Mouse (Mus musculus): Measurements from ENCODE around the gene Sltm.
"Not testable (repeated sequence)": the region's sequence is repeated elsewhere in the genome, so short reads cannot be mapped to it uniquely, and the experiment has no call there.

Sltm gene

DNA sequence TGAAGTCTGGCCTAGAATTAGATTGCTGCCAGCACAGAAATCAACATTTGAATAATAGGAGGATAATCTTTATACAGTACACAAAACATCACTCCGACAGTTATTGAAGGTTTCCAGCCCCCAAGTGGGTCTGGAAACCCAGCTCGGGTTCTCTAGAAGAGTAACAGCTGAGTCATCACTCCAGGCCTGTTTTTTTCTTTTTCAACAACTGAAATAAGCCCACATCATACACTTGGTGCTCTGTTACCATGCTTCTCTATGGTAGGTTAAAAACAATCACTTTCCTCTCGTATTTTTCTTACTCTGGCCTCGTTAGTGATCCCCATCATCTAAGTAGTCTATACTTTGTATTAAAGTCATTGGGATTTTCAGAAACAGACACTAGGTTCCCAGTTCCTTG lies 5.8 kb downstream of the Sltm start:
- intact Hi-C loops (cut with DNase I) = no loop called here

GRCm38 (mm10) chr9:70551524-70551923 lies 9.0 kb downstream of the Sltm start:
- intact Hi-C loops (cut with DNase I) = no loop called here

- intact Hi-C loops (cut with DNase I) = not testable (repeated sequence)
These were observed 9.7 kb downstream of the Sltm start for GRCm38 (mm10) chr9:70552233-70552632.

- intact Hi-C loops (cut with DNase I) = no loop called here
These were observed 12.9 kb downstream of the Sltm start for GRCm38 (mm10) chr9:70555431-70555830.

DNA sequence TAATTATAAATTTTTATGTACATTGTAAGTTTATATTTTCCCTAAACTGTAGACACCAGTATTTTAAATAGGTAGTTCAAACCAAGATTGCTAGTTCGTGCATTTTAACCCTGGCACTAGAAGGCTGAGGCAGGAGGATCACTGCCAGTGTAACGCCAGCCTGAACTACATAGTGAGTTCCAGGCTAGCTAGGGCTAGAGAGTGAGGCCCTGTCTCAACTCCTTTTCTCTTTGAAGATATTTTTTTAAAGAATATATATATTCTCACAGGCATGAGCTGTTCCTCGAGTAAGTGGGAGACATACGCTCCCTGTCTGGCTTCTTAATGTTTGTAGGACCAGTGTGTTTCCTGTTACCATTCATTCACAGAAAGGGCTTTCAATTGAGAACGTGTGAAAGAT lies 14.2 kb downstream of the Sltm start:
- intact Hi-C loops (cut with DNase I) = no loop called here

- intact Hi-C loops (cut with DNase I) = no loop called here
These were observed 20.3 kb downstream of the Sltm start for GRCm38 (mm10) chr9:70562825-70563224.

DNA sequence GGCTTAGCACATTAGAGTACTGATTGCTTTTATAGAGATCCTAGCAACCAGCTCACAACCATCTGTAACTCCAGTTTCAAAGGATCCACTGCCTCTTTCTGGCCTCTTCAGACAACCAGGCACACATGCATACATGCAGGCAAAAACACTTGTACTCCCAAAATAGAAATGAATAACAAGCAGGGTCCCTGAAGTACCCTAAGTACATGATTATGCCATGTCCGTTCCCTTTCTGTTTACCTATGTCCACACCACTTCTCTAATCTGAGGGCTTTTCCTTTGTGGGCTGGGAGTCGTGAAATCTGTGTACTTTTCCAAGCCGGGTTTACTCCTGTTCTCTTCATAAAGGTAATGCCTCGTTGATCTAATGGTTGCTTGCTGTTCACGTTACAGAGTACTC lies 25.1 kb downstream of the Sltm start:
- intact Hi-C loops (cut with DNase I) = no loop called here

DNA sequence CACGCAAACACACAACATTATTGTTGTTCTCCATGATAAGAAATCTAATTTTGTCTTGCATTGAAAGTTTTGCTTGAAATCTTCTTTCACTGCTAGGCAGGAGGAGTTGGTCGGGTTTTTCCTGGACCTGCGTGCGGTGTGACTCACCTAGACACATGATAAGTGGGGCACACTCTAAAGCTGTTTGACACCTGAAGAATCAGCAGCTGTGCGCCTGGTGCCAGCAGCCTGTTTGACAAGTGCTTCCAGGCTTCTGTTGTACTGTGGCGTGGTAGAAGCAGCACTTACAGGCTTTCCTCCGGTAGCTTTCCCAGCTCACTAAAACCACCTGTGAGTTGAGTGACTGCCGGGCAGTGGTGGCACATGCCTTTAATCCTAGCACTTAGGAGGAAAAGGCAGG lies 27.8 kb downstream of the Sltm start:
- intact Hi-C loops (cut with DNase I) = loop anchor here (10.0 kb wide), 1 partner anchor 136 kb away; no protein-coding TSS in a partner anchor

GRCm38 (mm10) chr9:70578123-70578522 lies 35.6 kb downstream of the Sltm start:
- intact Hi-C loops (cut with DNase I) = loop anchor here (10.0 kb wide), 1 partner anchor 143 kb away; no protein-coding TSS in a partner anchor

DNA sequence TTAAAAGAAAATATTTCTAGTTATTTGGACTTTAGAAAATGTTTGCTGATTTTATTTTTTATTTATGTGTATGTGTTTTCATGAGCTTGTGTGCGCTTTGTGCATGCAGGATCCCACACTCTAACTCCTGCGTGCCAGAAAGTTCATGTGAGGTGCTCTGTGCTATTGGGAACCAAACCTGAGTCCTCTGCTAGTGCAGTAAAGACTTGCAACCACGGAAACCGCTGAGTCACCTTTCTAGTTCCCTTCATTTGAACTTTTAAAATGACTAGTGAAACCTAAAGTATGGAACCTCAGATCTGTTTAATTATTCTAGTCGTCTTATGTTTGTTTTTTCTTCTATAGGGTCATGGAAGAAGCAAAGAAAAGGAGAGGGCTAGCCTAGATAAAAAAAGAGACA lies 38.4 kb downstream of the Sltm start:
- intact Hi-C loops (cut with DNase I) = no loop called here

DNA sequence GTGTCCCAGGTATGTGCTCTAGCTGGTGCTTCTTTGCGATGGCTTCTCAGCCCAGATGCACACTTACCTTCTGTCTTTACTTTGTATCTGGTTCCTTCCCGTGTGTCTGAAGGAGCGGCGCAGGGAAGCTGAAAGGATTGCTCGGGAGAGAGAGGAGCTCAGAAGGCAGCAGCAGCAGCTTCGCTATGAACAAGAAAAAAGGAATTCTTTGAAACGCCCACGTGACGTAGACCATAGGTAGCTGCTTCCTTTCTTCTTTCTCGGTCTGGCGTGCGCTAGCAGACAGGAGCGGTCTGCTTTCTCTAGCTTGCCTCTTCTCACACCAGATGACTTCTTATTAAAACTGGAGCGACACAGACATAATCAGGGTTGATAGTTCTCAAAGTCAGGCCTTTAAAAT lies 42.1 kb downstream of the Sltm start:
- intact Hi-C loops (cut with DNase I) = no loop called here

- intact Hi-C loops (cut with DNase I) = no loop called here
These were observed 42.6 kb downstream of the Sltm start for GRCm38 (mm10) chr9:70585172-70585571.

DNA sequence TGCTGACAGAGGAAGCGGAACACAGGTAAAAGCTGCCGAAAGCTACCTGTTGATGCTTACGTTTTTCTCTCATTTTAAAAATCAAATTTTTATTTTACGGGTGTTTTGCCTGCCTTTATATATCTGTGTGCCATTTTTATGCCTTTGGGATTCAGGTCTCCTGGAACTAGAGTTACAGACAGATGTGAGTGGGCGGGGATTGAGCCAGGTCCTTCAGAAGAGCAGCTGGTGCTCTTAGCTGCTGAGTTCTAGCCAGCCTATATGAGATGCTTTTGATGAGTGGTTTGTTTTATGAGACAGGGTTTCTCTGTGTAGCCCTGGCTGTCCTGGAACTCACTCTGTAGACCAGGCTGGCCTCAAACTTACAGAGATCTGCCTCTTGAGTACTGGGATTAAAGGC lies 44.6 kb downstream of the Sltm start:
- intact Hi-C loops (cut with DNase I) = no loop called here

GRCm38 (mm10) chr9:70590775-70591174 lies 48.2 kb downstream of the Sltm start:
- intact Hi-C loops (cut with DNase I) = no loop called here

- intact Hi-C loops (cut with DNase I) = no loop called here
These were observed 48.9 kb downstream of the Sltm start for GRCm38 (mm10) chr9:70591486-70591885.

DNA sequence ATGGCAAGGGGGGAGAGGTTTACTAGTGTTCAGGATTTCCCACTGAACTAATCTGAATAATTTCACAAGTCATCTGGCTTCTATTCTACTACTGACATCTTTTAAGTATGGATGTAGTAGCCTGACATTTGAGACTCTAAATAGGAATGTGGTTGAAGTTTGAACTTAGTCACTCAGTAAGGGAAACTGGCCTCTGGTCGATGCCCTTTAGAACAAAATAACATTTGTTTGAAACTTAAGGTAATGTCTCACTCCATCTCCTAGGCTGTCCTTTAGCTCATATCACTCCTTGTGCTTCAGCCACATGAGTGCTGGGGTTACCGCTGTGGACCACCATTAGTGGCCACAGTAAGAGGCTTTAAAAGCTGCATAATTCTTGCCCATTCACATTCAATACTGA lies 55.7 kb downstream of the Sltm start:
- intact Hi-C loops (cut with DNase I) = no loop called here

DNA sequence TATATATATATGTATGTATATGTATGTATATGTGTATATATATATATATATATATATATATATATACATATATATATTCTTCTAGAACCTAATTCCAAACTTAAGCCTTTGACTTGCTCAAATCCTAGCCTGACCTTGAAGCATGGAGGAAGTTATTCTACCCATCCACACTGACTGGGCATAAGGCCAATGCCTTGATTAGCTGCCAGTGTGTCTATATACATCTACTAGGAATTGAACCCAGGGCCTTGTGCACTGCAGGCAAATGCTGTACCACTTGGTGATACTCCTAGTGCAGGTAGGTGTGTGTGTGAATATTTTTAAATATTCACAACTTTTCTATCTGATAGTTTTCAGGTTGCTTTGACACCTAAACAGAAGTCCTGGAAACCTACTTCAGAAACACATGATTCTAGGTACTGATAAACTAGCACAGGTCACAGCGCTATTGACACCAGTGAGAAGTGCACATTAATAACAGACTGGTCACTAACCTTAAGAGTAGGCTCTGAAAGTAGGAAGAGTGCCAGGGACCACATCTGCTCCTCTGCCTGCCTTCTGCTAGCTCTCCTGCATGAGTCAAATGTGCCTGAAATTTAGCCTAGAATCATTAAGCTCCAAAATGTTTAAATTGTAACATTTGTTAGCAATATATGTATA lies 59.8 kb downstream of the Sltm start:
- intact Hi-C loops (cut with DNase I) = loop anchor here (5.0 kb wide), 1 partner anchor 470 kb away; no protein-coding TSS in a partner anchor

GRCm38 (mm10) chr9:70611026-70611673 lies 68.6 kb downstream of the Sltm start:
- intact Hi-C loops (cut with DNase I) = no loop called here

- intact Hi-C loops (cut with DNase I) = no loop called here
These were observed 87.2 kb downstream of the Sltm start for GRCm38 (mm10) chr9:70629711-70630110.

DNA sequence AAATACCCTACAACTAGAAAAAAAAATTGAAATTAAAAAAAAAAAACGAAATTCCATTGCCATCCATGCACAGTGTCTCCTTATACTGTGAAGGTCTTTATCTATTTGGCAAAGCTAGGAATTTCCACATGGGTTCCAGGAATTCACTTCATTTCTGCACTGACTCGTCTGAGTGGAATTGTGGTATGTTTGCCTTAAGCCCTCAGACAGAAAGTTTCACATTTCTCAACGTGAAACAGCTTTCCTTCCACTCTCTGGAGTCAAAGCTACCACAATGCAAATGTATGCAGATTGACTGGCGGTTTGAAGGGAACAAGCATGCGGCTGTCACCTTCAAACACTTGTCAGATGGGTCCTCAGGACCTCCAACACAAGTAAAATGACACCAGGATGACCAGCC lies 89.1 kb downstream of the Sltm start:
- intact Hi-C loops (cut with DNase I) = no loop called here

DNA sequence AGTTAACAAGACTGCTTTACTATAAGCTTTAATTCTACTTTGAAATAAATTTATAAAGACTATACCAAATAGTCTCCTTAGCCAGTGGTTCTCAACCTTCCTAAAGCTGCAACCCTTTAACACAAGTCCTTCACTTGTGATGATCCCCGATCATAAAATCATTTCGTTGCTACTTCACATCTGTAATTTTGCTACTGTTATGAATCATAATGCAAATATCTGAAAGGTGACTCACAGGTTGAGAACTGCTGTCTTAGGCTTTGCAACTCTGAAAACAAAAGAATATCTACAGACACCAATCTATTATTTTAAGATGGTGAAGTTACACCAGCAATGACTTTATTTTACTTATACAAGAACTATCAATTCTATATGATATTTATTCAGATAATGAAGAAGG lies 94.2 kb downstream of the Sltm start:
- intact Hi-C loops (cut with DNase I) = no loop called here
